Mouse (Mus musculus): ENCODE results near the gene Abr. TPM values are rescaled to one million over a fixed set of nuclear protein-coding genes. Genes with fewer than 3 reads are reported as not detected.

The Abr gene
- polyA plus RNA-seq, 1 experiment = 266 TPM

GRCm38 (mm10) chr11:76598757-76599156 lies 23.4 kb downstream of the Abr start:
- no peak overlapping the region for H3K4me3 ChIP-seq (ENCODE audit: insufficient read depth, low read length)
- no peak overlapping the region for H3K27ac ChIP-seq (ENCODE audit: insufficient read depth, low read length)
- no peaks in the 10 kb centered on the region for H3K4me1 ChIP-seq (ENCODE audit: control insufficient read depth, insufficient read depth, low read length)
- no peak for TF ChIP-seq CTCF (IDR thresholded peaks at IDR 0.05; ENCODE audit: extremely low read depth, insufficient read depth, low read length)
- TF ChIP-seq POLR2A (IDR thresholded peaks at IDR 0.05; ENCODE audit: extremely low read depth, insufficient read depth, low read length) = no peak

- Histone ChIP-seq H3K4me3 (ENCODE audit: insufficient read depth, low read length) (no peak overlapping the region), H3K4me1 (ENCODE audit: control insufficient read depth, insufficient read depth, low read length) (no peaks in the 10 kb centered on the region), H3K27ac (ENCODE audit: insufficient read depth, low read length) (no peak overlapping the region)
- no peak for TF ChIP-seq POLR2A (IDR thresholded peaks at IDR 0.05; ENCODE audit: extremely low read depth, insufficient read depth, low read length)
- TF ChIP-seq CTCF (IDR thresholded peaks at IDR 0.05; ENCODE audit: extremely low read depth, insufficient read depth, low read length) = no peak
These were observed 28.3 kb downstream of the Abr start for GRCm38 (mm10) chr11:76593620-76594326.

DNA sequence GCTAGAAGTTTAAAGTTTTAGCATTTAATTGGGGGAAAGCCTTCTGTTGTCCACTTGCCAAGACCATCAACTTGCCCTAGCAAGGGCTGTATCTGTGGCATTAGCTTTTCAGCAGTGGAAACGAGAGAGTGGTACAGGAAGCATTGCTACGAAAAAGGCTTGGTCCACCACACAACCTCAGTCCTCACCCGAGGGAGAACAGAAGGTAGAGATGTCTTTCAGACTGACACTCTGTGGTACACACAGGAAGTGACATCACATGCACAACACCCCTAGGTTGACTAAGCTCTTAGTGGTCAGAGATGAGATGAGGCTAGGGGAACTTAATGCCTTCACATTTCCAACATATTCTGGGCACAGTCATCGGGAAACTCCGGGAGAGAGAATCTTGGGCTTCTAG lies 32.4 kb downstream of the Abr start:
- TF ChIP-seq CTCF (IDR thresholded peaks at IDR 0.05; ENCODE audit: extremely low read depth, insufficient read depth, low read length) = no peak
- TF ChIP-seq POLR2A (IDR thresholded peaks at IDR 0.05; ENCODE audit: extremely low read depth, insufficient read depth, low read length) = no peak
- Histone ChIP-seq H3K27ac (ENCODE audit: insufficient read depth, low read length) (no peak overlapping the region), H3K4me3 (ENCODE audit: insufficient read depth, low read length) (no peak overlapping the region), H3K4me1 (ENCODE audit: control insufficient read depth, insufficient read depth, low read length) (no peaks in the 10 kb centered on the region)

DNA sequence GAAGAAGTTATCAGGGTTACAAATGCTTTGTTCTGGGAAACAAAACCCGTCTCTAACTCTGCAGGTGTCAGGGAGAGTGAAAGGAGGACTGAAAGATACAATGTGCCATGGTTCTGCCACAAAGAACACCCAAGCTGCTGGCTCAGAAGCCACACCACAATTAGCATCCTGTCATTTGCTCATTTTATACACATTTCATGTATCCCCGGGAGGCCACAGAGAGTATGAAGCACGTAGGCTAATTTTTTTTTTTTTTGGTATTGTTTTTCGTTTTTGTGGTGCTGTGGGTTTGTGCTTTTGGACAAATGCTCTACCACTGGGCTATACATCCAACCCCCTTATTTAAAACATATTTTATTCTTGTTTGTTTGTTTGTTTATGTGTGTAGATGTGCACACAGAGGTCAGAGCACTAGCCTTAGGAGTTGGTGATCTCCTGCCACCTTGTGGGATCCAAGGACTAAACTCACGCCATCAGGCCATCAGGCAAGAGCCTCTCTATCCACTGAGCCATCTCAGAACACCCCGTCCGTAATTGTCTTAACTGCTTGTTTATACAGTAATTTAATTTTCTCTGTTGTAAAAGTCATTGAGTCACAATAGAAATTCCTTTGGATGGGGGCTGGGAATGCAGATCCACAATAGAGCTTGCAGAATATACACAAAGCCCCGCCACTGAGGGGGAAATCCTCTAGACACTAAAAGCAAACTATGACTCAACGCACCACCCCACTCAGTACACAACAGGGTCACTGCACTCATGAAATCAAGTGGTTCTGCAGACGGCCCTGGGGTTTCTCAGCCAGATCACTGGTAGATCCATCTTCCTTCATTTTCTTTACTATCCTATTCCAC lies 33.3 kb downstream of the Abr start:
- TF ChIP-seq CTCF (IDR thresholded peaks at IDR 0.05; ENCODE audit: extremely low read depth, insufficient read depth, low read length) = no peak
- no peak for TF ChIP-seq POLR2A (IDR thresholded peaks at IDR 0.05; ENCODE audit: extremely low read depth, insufficient read depth, low read length)
- no peak overlapping the region for H3K4me3 ChIP-seq (ENCODE audit: insufficient read depth, low read length)
- H3K4me1 ChIP-seq (ENCODE audit: control insufficient read depth, insufficient read depth, low read length) = no peaks in the 10 kb centered on the region
- H3K27ac ChIP-seq (ENCODE audit: insufficient read depth, low read length) = no peak overlapping the region

GRCm38 (mm10) chr11:76588032-76588431 lies 34.1 kb downstream of the Abr start:
- Histone ChIP-seq H3K4me1 (ENCODE audit: control insufficient read depth, insufficient read depth, low read length) (no peaks in the 10 kb centered on the region), H3K4me3 (ENCODE audit: insufficient read depth, low read length) (no peak overlapping the region), H3K27ac (ENCODE audit: insufficient read depth, low read length) (no peak overlapping the region)
- TF ChIP-seq CTCF (IDR thresholded peaks at IDR 0.05; ENCODE audit: extremely low read depth, insufficient read depth, low read length) = no peak
- no peak for TF ChIP-seq POLR2A (IDR thresholded peaks at IDR 0.05; ENCODE audit: extremely low read depth, insufficient read depth, low read length)

DNA sequence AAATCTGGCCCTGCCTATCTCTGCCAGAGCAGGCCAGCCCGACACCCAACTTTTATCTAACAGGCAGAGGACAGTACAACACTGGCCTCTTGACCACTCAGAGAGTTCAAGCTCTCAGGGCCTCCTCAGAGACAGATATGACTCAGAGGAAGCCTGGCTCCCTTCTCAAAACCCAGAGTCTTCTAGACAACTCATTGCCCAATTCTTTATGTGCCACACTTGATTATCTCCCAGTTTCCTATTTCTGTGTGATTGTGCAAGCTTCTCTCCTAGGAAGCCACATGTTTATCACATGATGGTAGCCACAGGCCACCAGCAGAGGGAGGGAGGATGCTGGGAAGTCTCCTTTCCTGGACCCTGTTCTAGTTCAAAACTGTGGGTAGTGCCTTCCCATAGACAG lies 34.8 kb downstream of the Abr start:
- Histone ChIP-seq H3K4me1 (ENCODE audit: control insufficient read depth, insufficient read depth, low read length) (no peaks in the 10 kb centered on the region), H3K27ac (ENCODE audit: insufficient read depth, low read length) (no peak overlapping the region), H3K4me3 (ENCODE audit: insufficient read depth, low read length) (no peak overlapping the region)
- TF ChIP-seq POLR2A (IDR thresholded peaks at IDR 0.05; ENCODE audit: extremely low read depth, insufficient read depth, low read length) = no peak

DNA sequence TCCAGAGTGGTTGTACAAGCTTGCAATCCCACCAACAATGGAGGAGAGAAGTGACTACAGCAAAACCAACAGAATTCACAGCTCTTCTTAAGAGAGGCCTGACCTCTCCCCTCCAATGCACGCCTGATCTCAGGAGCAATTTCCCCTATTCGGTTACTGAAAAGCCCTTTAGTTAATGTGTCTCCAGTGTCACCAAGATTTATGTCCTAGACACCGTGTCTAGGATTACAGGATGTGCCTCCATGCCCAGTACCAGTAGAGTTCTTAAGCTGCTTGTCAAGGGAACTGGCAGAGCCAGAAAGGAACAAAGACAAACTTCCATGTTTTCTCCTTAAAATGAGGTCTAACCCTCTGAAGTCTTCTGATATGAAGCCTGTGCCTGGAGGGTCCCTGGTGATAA lies 36.0 kb downstream of the Abr start:
- TF ChIP-seq CTCF (IDR thresholded peaks at IDR 0.05; ENCODE audit: extremely low read depth, insufficient read depth, low read length) = no peak
- no peak for TF ChIP-seq POLR2A (IDR thresholded peaks at IDR 0.05; ENCODE audit: extremely low read depth, insufficient read depth, low read length)
- Histone ChIP-seq H3K27ac (ENCODE audit: insufficient read depth, low read length) (no peak overlapping the region), H3K4me3 (ENCODE audit: insufficient read depth, low read length) (no peak overlapping the region), H3K4me1 (ENCODE audit: control insufficient read depth, insufficient read depth, low read length) (no peaks in the 10 kb centered on the region)

DNA sequence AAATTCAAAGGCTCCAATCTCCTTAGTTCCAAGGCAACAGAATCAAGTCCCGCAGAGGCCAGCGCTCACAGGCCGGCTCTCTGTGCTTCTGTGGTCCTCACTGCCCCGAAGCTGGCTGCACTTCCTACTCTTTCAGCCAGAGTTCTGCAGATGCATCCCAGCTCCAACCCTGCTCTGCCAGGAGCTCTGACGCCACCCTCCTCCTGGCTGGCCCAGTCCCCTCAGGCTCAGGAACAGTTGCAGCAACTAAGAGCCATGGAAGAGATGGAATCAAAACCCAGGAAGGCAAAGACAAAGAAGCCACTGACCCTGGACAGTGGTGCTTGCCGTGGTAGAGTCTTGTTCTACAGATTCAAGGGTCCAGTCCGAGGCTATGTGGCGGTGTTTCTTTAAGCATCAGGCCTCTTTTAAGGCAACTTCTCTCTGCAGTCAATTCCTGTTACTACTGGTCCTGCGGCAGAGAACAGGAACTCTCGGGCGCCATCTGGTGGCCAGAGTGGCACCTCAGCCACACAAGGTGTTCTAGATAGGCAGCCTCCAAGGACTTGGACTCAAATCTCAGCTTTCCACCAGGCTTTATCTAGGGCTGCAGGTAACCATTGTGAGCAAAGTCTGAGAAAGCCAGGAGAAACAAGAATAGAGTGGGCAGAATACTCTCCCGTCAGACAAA lies 44.4 kb downstream of the Abr start:
- Histone ChIP-seq H3K4me1 (ENCODE audit: control insufficient read depth, insufficient read depth, low read length) (peaks cover under 1% of the 10 kb centered on the region; the same call in 1 of the 2 replicates), H3K27ac (ENCODE audit: insufficient read depth, low read length) (no peak overlapping the region), H3K4me3 (ENCODE audit: insufficient read depth, low read length) (no peak overlapping the region)
- TF ChIP-seq CTCF (IDR thresholded peaks at IDR 0.05; ENCODE audit: extremely low read depth, insufficient read depth, low read length) (peak; percentile 87), POLR2A (IDR thresholded peaks at IDR 0.05; ENCODE audit: extremely low read depth, insufficient read depth, low read length) (0 out of 2 replicates have a peak, but pooled peaks have one; percentile 17)

GRCm38 (mm10) chr11:76572820-76573385 lies 49.2 kb downstream of the Abr start:
- TF ChIP-seq POLR2A (IDR thresholded peaks at IDR 0.05; ENCODE audit: extremely low read depth, insufficient read depth, low read length) = 0 out of 2 replicates have a peak, but pooled peaks have one; percentile 20
- no peak for TF ChIP-seq CTCF (IDR thresholded peaks at IDR 0.05; ENCODE audit: extremely low read depth, insufficient read depth, low read length)
- peak overlapping the region; percentile 31; the same call in 1 of the 2 replicates for H3K27ac ChIP-seq (ENCODE audit: insufficient read depth, low read length)
- H3K4me3 ChIP-seq (ENCODE audit: insufficient read depth, low read length) = no peak overlapping the region
- H3K4me1 ChIP-seq (ENCODE audit: control insufficient read depth, insufficient read depth, low read length) = peaks cover 4% of the 10 kb centered on the region; the same call in 1 of the 2 replicates

All from cortical plate, adult 2 months (tissue).